Mouse (Mus musculus): ENCODE data around the gene Olfr503.
"Not testable (repeated sequence)": the region's sequence is repeated elsewhere in the genome, so short reads cannot be mapped to it uniquely, and the experiment has no call there.

Gene Olfr503

DNA sequence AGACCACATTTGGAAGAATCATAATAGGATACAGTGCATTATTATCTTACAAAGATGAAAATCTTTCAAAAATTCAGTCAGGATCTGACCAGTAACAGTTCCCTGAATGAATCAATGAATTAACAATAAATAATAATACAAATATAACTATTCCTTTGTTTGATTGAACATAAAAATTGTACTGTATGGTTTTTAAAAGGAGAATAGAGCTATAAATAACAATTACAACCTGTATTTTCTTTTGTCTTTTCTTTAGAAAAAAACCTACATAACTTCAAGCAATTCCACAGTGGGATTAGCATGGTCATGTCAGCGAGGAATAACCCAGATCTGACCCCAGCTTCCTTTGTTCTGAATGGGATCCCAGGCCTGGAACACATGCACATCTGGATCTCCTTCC lies at the start of gene Olfr503:
Olfr503 (plus strand) TSS at position 301 of the 400 bp plus-strand sequence.
- not testable (repeated sequence) for DNase-seq (ENCODE audit: low spot score in 2 of 2)

DNA sequence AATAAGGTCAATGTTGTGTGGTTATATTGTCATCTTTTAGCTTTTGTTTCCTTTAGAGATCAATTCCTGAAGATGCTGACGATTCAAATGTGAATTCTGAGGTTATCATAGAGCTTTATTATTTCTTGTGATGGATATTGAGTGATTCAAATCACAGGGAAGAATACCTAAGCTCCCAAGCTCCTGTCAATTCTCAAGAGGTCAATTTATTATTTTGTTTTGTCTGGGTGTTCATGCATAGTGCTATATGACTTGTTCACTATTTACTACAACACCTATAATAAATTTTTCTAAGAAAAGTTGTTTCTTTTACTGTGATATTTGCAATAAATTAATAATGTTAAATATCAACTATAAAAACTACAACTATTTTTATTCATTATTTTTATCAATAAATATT lies 19.4 kb upstream of the Olfr503 start, which contains the start of gene Olfr502:
Olfr502 (minus strand) TSS at position 101 of the 400 bp plus-strand sequence.
- DNase-seq (ENCODE audit: low spot score in 2 of 2) = no peak

DNA sequence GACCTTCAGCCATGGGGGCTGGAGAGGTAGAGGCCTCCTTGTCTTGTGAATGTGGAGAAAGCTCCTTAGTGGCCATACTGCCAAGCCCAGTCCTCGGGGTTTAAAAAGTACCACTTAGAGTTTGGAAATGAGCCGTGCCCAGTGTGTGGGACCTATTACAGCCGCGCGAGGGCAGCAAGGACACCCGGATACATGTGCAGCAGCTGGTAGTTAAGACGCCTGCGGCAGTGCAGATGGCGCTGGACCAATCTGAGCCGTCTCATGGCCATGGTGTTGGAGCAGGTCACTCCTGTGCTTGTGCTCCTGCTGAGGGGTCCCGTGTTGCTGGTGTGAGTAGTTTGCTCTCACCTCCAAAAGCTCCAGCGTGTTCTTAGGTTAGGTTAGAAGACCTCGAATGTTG lies 1.9 kb upstream of the Olfr503 start:
- no peak for DNase-seq (ENCODE audit: low spot score in 2 of 2)

DNA sequence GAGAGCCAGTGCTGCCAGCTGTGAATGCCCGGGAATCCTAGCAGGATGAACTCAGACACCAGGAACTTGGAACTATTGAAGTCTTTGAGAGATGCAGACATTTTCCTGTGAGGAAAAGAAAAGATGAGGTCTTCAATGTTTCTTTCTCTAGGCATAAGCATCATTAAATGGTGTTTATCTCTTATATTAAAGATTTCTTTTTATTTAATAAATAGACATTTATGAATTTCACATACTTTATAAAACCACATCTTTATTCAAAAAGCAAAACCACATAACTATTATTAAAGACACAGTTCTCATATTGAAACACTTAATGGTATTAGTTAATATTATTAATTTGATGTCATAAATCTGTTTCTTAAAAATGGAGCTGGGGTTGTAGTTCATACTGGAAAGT lies 21.4 kb downstream of the Olfr503 start, which contains the start of gene Olfr504:
Olfr504 (minus strand) TSS at position 101 of the 400 bp plus-strand sequence.
- DNase-seq (ENCODE audit: low spot score in 2 of 2) = no peak

DNA sequence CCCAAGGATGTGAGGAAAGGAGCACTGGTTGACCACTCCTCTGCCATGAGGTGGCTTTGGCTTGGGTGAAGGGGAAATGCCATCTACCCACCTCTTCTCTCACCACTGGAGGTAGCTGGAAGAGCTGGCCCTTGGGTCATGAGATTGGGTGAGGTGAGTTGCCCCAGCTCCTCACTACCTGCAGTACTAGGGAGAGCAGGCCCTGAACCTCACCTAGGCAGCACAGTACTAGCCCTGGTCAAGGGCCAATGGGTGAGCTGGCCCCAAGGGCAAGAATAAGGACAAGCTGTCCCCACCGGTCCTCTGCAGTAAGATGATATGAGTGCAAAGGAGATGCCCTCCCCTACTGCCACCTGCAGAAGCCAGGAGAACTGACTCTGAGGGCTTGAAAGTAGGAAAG lies 45.5 kb downstream of the Olfr503 start:
- no peak for DNase-seq (ENCODE audit: low spot score in 2 of 2)

Data from urinary bladder, adult 18-20 months (tissue).